16 mouse cellular contexts compared by ENCODE assay signal in the genomic region with DNA sequence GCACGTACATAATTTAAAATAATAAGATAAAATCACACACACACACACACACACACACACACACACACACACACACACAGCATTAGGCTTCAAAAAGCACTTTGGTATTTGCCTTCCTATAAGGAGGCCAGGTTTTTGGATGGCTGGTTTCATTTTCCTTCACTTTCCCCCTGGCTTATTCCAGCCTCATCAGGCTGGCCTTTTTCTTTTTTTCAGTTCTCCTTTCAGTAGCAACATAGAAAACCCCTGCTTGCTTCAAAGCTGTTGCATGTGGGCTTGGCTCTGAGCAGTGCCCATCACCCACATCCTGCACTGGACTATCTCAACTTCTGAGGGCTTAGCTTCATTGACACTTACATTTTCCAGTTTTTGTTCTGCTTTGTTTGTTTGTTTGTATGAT.
"Had no signal": no experiment of that assay in that cellular context is flagged by ENCODE, and none has a peak within 500 bp of the region (broad histone marks: within the 10 kb centered on the region; RNA-seq: fewer than 3 reads in every experiment).

No protein-coding gene starts in this region.

- H3K27ac ChIP-seq: kidney, embryonic 15.5 days; limb, embryonic 13.5 days; liver, embryonic 15.5 days; midbrain, embryonic 15.5 days; neural tube, embryonic 13.5 days had no signal

- ATAC-seq: midbrain, embryonic 15.5 days had no signal

- DNase-seq: kidney, adult 18-20 months; kidney, postnatal 14 days; left cerebral cortex, postnatal 4 days; lung, embryonic 14.5 days; lung, postnatal 10 days; lung, postnatal 4 days; retina, postnatal 1 day; thymus, adult 2 months; thymus, postnatal 36 days had no signal

- H3K27me3 ChIP-seq: kidney, embryonic 15.5 days; limb, embryonic 13.5 days; liver, embryonic 15.5 days; megakaryocyte, embryonic 14.5 days; midbrain, embryonic 15.5 days; neural tube, embryonic 13.5 days had no signal

- H3K9me3 ChIP-seq: kidney, embryonic 15.5 days; limb, embryonic 13.5 days; liver, embryonic 15.5 days; megakaryocyte, embryonic 14.5 days; midbrain, embryonic 15.5 days; neural tube, embryonic 13.5 days had no signal

- H3K4me2 ChIP-seq: kidney, embryonic 15.5 days; limb, embryonic 13.5 days; liver, embryonic 15.5 days; lung, embryonic 14.5 days; midbrain, embryonic 11.5 days; midbrain, embryonic 15.5 days; neural tube, embryonic 13.5 days had no signal

- H3K36me3 ChIP-seq: kidney, embryonic 15.5 days; limb, embryonic 13.5 days; midbrain, embryonic 15.5 days; neural tube, embryonic 13.5 days had no signal

- H3K9ac ChIP-seq: kidney, embryonic 15.5 days; limb, embryonic 13.5 days; liver, embryonic 15.5 days; lung, embryonic 14.5 days; midbrain, embryonic 15.5 days; neural tube, embryonic 13.5 days had no signal

- H3K4me3 ChIP-seq: kidney, embryonic 15.5 days; limb, embryonic 13.5 days; liver, embryonic 15.5 days; megakaryocyte, embryonic 14.5 days; midbrain, embryonic 15.5 days; neural tube, embryonic 13.5 days had no signal
